Mouse (Mus musculus): ENCODE results near the gene Comp.

GRCm38 (mm10) chr8:70380069-70380468, 6.7 kb downstream of the Comp start:
- TF ChIP-seq ZNF384 (IDR thresholded peaks at IDR 0.05; ENCODE audit: low read depth, low read length) (no peak), HCFC1 (IDR thresholded peaks at IDR 0.05; ENCODE audit: borderline replicate concordance, insufficient read depth, low read length) (no peak), ZC3H11A (IDR thresholded peaks at IDR 0.05; ENCODE audit: borderline replicate concordance, low read depth, low read length) (no peak), CHD2 (IDR thresholded peaks at IDR 0.05; ENCODE audit: low read depth, low read length) (no peak), MAFK (IDR thresholded peaks at IDR 0.05; ENCODE audit: insufficient read depth, low read depth, low read length) (no peak)
